Mouse (Mus musculus) gastrocnemius, adult 18-20 months (tissue): Measurements from ENCODE around the gene Aldoc. TPM values are rescaled to one million over a fixed set of nuclear protein-coding genes. Genes with fewer than 3 reads are reported as not detected.
A peak's percentile ranks its signal among the peaks of the same experiment; 100 is the strongest.

ENCODE experiments used
- DNase-seq: peaks from one replicate; pipeline ENCODE4 v3.0.0; 2021; ENCODE audit warnings: low spot score
- total RNA-seq, 2 experiments: library from RNA; stranded (reverse); gene quantifications; 2 replicates each; pipeline ENCODE4 v1.2.3; 2021

Aldoc gene
- total RNA-seq, 2 experiments from 2014 or later = 2.1 to 2.6 TPM

DNA sequence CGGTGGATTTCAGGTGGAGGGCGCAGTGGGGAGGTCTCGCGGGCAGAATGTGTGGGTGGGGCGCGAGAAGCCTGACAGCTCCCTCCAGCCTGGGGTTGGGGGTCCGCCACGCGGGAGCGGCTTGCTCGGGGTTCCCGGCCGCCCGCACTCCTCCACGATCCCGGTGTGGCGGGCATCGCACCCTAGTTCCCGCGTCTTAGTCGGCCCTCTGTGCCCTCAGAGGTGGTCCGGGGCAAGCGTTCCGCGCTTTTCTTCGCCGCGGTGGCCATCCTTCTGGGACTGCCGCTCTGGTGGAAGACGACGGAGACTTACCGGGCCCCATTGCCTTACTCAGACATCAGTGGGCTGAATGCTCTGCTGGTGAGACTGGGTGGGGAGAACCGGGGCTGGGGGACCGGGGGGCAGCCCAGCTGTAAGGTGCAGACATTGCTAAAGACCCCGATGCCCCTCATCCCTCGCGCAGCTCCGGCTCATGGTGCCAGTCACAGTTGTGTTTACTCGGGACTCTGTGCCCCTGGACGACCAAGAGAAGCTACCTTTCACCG is 5.8 kb downstream of the Aldoc start:
- DNase-seq = no peak

DNA sequence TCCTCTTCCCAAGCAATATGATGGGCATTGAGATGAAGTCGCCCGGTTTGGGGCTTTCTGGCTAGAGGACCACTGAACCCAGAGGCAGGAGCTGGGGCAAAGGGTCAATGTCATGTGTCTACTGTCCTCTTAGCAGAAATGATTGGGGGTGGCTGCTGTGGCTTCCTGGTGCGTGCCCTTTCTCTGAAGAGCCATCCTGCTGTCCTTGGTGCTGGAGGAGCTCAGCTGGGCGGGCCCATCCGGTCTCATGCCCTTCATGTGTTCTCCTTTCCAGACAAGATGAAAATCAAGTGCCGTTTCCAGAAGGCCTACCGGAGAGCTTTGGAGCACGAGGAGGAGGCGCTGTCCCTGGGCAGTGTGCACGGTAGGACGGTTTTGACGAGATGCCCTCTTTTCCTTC is 9.9 kb downstream of the Aldoc start:
- DNase-seq = no peak

DNA sequence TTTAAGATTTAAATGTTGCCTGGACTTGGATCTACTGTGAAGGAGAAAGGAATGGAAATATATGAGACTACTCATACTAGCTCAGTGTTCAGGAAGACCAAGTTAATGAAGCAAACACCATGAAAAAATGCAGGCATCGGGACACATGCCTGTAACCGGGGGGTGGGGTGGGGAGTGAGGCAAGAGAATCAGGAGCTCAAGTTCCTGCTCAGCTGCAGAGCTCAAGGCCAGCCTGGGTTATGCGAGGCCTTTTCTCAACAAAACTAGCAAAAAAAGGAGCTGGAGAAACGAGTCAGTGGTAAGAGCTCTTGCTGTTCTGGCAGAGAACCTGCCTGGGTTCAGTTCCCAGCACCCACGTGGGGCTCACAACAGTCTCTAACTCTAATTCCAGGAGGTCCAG is 11.2 kb downstream of the Aldoc start:
- DNase-seq = no peak

DNA sequence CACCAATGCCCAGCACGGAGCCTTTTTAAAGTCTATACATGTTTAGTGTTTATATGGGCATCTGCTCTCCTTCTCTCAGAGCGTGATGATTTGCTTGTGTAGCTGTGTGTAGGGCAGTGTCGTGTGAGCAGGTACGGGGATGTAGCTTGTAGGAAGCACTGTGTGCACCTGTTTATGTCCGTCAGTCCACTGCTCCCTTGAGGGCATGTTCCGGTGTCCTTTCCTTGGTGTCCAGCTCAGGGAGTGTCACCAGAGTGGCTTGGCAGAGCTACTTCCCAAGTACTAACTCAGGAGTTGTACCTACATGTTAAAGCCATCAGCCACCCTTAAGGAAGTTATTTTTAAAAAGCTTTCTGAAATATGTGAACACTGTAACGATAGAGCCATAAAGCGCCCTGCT is 14.3 kb downstream of the Aldoc start:
- peak; percentile 63 for DNase-seq

DNA sequence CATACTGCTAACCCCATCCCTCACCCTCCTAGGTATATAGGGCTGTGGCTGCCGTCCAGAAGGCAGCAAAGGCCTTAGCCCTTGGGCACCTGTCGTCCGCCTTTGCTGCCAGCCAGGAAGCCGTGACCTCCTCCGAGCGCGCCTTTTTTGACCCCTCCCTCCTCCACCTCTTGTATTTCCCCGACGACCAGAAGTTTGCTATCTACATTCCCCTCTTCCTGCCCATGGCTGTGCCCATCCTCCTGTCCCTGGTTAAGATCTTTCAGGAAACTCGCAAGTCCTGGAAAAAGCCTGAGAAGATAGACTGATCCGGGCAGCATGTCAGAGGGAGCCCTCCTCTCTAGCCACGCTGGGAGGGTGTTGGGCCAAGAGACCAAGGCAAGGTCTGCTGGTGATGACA is 18.9 kb downstream of the Aldoc start:
- no peak for DNase-seq

DNA sequence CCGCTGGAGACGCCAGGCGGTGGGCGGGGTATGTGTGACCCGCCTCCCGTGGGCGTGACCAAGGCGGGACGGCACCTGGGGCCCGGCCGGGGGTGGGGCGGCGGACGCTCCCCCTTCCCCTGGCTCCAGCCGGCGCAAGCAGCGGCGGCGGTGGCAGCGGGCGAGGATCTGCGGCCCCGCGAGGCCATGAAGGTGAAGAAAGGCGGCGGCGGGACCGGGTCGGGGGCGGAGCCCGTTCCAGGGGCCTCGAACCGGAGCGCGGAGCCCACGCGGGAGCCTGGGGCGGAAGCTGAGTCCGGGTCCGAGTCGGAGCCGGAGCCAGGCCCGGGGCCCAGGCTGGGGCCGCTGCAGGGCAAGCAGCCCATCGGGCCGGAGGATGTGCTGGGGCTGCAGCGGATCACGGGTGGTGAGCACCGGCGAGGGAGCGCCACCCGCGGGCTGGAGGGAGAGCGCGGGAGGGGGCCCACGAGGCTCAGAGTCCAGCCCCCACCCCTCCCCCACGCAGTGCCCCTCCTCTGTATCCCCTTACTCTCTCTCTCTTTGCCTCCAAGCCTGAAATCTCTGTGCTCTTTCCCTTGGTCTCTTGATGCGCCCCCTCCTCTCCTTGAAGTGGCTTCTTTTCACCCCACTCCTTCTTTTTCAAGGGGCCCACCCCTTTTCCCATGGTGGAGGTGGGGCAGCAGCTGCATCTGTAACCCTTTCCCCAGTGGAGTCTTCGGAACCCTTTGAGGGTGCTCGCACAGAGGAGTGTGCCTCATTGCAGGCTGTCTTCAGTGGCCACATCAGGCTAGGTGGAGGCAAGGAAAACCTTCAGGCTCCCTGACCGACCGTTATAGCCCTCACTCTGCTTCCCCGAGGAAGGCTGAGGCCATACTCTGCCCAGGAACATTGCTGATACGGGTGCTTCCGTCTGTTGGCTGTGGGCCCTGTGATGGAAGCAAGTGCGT is 20.9 kb downstream of the Aldoc start, which contains the start of gene Unc119:
Gene Unc119 (plus strand): TSS at position 102 of the 947 bp plus-strand sequence.
- DNase-seq = peak; percentile 68

DNA sequence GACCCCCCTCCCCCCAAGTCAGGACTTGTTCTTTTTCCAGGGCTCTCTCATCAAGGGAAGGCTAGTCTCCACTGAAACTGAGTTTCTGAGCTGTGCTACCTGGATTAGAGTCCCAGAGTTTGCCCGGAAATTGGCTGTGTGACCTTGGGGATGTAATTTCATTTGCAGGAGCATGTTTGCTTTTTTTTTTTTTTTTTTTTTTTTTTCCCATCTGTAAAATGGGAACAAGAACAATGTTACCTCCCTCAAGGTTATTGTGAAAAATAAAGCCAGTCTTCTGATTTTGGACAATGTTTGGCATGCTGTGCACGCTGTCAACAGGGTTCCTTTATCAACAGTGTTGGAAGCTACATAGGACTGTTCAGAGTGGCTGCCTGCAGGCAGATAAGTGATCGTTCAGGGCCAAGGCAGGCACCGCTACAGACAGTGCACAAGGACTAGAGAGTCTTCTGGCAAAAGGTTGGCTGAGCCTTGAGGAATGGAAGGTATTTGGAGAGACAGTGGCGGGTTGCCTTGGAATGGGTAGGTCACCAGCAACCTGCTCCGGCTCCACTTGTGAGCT is 21.6 kb downstream of the Aldoc start:
- DNase-seq = no peak

DNA sequence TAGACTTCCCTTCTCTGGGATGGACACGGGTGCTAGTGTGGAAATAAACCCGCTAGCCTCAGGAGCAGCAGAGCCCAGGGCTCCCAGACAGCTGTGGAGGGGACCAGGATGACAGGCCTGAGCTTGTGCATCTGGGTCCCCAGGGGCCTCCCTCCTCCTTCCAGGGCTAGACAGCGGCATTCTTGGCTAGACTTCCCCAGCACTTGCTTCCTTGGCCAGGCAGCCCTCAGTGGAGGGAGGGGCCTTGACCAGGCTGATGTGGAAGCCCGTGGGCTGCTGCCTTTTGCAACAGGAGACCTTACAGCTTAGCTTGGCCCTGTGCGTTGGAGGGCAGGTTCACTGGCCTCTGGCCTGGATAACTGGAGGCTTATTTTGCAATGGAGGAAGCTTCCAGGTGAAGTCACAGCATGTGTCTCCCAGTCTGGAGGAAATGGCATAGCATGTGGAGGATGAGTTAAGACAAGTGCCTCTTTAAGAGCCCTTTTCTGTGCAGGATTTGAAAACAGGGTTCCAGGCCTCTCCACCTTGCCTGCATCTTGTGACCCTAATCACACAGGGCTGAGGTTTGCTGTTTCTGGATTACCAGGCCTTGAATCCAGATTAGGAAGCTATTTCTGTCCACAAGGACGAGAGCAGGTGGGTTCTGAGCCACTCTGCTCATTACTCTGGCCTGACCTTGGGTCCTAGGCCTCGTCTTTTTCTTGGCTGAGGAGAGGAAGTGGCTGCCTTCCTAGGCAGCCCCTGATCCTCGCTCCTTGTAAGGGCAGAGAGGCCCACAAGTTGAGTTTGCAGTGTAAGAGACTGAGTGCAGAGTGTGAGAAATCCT is 22.3 kb downstream of the Aldoc start:
- DNase-seq = peak; percentile 80

DNA sequence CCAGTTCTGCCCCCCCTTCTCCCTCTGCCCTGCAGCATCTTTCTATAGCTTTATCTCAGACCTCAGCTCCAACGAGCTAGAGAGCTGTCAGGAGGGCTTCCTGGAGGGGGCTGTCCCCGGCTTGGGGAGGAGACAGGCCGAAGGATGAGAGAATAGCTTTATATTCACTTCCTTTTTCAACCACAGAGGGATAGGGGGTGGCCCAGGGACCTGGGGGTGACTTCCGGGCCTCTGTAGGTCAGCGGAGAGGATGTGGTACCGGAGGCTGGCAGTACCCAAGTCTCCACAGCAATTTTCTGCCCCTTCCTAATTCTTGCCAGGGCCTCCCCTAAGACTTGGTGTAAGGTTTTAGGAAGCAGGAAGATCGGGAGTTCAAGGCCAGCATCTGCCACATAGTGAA is 23.0 kb downstream of the Aldoc start:
- DNase-seq = no peak

DNA sequence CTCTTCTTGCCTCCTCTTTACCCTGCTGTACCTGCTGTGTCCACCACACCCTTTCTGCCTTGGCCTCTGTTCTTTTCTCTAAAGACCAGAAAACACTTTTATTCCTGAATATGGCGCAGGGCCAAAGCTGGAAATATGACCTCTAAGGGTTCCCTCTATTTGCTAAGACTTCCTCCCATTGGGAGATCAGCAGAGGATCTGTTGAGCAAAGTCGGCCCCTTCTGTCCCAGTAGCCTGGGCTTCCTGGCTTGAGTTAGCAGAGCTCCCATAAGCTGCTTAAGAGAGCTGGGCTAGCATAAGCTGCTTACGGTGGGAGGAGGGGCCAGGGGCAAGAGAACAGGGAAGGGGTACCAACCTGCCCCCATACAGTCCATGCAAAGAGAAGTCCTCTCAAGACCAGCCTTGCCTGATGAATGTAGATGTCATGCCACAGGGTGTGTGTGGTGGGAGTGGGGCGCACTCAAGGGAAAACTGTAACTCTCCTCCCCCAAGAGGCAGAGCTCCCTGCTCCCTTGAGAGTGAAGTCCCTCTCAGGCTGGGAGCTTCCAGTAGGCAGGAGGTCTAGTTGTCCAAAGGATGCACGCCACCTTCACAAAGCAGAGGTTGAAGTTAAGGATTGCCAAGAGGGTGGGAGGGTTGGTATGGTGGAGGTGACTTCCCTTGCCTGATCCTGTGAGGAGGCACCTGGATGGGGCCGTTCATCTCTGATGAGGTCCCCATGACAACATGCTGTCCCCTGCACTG is 23.7 kb downstream of the Aldoc start:
- no peak for DNase-seq

DNA sequence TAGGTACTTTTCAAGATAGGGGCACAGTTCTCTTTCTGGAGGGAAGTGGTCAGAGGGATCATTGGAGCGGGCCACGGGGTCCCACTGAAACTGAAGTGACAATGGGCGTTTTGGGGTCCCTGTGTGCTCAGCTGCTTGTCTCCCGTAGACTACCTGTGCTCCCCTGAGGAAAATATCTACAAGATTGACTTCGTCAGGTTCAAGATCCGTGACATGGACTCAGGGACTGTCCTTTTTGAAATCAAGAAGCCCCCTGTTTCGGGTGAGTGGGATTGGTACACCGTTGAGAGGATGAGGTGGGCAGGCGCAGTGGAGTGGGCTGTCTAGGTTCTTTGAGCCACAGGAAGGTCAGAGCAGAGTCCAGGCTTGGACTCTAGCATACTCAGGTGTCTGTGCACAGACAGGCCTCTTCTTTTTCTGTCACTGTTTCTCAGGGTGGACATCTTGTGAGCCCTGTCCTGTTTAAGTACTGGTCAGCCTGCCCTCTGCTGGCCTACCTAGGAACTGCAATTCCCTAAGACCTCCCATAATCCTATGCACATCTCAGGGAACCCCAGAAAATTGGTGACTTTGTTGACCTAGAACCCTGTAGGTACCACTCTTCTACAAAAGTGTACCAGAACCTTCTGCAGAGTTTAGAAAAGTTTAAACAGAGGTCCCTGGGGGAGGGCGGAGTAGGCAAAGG is 24.4 kb downstream of the Aldoc start:
- DNase-seq = peak; percentile 79

DNA sequence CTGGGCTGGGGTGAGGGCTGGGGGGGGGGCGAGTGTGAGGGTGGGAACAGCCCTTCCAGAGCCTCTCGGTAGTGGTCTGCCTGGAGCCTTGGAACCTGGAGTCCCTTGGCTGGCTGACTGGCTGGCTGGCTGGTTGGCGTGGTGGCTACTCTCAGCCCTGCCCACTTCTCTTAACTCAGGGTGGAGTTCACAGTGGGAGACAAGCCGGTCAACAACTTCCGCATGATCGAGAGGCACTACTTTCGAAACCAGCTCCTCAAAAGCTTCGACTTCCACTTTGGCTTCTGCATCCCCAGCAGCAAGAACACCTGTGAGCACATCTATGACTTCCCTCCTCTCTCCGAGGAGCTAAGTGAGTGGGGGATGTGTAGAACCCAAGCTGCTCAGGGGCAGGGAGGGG is 25.1 kb downstream of the Aldoc start:
- DNase-seq = no peak

DNA sequence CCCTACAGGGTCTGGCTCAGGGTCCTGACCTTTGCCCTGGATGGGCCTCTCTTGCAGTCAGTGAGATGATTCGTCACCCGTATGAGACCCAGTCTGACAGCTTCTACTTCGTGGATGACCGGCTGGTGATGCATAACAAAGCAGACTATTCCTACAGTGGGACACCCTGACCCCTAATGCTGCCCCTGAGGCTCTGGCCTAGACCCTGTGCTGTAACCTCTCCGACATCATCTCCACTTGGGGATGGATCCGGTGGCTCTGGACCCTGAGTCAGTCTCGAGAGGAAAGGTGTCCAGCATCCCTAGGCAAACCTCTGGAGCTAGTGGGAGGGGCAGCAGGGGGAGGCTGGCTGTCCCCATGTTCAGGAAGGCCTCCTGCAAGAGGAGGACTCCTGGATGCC is 25.7 kb downstream of the Aldoc start:
- DNase-seq = no peak

DNA sequence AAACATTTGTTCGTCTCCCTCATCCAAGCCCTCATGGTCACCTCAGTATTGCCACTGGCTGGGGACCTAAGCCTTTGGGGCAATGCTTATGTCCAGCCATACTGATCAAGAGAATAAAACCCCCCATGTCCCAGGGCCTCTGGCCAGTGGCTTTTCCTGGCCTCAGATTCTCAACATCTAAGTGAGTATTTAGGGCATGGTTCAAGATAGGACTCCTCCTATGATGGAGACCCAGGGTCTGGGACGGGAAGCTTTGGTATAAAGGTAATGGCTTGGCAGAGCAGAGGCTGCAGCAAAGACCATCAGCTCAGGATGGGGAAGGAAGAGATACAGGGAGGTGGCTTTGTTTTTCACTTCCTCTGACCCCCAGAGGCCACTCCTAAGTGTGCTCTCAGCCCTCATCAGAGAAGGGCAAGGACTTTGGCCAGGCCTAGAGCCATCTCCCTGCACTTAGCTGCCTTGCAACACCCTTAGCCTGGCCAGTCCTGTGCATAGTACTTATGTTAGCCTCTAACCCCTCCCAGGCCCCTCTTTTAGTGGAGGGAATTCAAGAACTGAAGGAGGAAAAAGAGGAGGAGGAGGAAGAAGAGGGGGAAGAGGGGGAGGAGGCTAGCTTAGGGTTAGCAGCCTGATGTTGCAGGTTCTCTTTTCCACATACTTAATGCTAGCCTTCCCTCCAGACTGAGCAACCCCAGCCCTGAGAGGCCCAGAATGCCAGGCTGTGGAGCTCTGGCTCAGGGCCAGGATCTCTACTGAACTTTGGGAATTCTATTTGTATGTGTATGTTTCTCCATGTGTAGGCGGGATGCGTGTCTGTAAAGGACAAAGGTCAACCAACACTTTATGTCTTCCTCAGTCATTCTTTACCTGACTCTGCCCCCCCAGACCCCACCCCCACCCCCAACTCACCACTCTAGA is 26.9 kb downstream of the Aldoc start:
- DNase-seq = no peak

DNA sequence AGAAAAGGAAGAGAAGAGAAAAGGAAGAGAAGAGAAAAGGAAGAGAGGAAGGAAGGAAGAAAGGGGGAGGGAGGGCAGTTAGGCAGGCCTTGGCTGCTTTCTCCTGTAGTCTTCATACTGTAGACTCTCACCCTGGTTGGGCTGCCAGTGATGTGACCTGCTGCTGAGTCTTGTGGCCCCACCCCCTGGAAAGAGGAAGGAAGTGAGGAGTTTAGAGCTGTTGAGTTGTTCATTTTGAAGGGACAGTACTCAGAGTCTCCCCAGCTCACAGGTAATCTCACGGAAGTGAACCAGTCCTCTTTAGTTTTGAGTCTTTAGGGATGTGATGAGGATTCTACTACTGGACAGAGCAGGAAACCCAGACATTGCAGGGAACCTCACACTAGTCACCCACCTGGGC is 30.3 kb downstream of the Aldoc start:
- no peak for DNase-seq

DNA sequence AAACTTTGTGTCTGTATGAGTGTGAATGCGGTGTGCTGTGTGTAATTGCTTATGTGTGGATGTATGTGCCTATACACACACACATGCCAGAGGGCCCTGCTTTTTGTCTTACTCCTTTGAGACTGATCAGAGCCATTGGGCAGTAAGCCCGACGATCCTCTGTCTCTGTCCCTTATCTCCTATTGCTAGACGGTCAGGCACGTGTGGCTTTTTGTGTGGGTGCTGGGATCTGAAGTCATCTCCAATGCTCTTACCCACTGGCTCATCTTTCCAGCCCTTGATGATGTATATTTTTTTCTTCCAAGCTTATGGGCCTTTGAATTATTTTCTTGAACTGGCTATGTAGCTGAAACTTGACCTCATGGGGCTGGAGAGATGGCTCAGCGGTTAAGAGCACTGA is 32.1 kb downstream of the Aldoc start:
- no peak for DNase-seq

DNA sequence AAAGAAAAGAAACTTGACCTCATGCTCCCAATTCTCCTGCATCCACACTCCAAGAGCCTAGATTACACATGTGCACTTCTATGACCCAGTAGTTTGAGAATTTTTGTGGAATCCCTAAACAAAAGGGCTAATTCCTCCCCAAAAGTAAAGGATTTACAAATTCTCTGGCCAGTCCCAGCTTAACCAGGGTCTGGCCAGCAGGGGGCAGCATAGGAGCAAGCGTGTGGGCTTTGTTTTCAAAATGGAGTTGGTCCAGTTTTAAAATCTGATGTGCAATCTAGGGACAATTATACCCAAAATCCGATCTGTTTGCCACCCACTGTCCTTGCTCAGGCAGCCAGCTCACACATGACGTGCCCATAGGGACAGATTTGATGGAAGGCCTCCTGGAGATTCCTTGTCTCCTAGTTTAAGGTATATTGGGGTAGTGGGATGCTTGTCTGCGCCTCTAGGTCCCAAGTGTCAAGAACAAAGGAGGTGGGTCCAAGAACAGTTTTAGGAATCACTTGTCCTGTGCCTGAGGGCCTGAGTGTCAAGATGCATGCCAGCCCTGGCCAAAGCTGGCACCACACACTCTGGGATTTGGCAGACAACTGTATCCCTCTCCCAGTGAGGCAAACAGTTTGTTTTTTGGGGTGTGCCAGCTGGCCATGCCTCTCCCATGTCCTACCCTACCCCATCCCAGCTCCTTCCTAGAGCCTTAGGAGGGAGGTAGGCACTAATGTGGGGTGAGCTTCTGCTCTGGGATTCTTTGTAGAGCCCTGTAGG is 32.9 kb downstream of the Aldoc start:
- DNase-seq = peak; percentile 65

DNA sequence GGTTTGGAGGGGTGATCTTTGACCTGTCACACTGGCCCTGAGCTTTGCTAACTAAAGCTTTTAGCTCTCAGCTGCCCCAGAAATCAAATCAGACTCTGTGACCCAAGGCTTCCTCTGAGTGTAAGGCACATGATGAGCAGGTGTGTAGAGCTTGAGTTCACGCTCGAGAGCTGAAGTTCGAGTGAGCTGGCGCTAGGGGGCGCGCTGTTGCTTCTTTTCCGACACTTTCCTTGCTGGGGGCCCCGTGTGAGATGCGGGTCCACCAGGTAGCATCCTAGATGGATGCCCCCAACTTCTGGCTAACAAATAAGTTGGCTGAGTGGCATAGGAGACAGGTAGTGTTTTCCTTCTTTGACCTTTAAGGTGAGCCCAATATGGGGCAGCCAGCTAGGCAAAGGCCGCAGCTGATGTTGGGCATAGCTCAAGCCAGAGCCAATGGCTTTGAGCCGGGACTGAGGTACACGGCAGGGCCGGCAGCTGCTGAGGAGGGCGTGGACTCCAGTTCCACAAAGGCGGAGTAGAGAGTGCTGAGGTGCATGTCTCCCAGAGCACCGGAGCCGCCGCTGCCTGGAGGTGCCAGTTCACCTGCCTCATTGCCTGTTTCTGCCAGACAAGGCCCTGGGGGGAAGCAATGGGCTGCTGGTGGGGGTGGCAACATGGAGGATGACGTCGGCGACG is 35.7 kb downstream of the Aldoc start:
- no peak for DNase-seq
